Mouse (Mus musculus) midbrain, embryonic 11.5 days (tissue): Measurements from ENCODE around the gene Sdhaf4. TPM values are rescaled to one million over a fixed set of nuclear protein-coding genes. Genes with fewer than 3 reads are reported as not detected.

ENCODE experiments used
- polyA plus RNA-seq: library from polyadenylated mRNA; unstranded; fragments of >200 nt; fragmentation: Nextera tagmentation; extraction: Ambion mirVana; gene quantifications from 2 replicates; pipeline ENCODE4 v1.2.1, GENCODE M21; 2014

The Sdhaf4 gene
- polyA plus RNA-seq, 1 experiment from 2014 or later: 95.5 TPM

Other genes starting within 250 kb of the Sdhaf4 start
- 1.3 and 1.8 TPM in 2 replicates for gene B3gat2, start 243.9 kb downstream of the Sdhaf4 start, polyA plus RNA-seq
- gene Smap1, start 83.3 kb downstream of the Sdhaf4 start, polyA plus RNA-seq: 58.7 and 63.3 TPM in 2 replicates
- 32.8 and 39.2 TPM in 2 replicates for gene Fam135a, start 94.7 kb upstream of the Sdhaf4 start, polyA plus RNA-seq
- gene Col9a1, start 172.0 kb upstream of the Sdhaf4 start, polyA plus RNA-seq: 8.6 and 9.0 TPM in 2 replicates